Mouse (Mus musculus) cerebellum, adult 2 months (tissue): ENCODE measurements at regions not wholly inside any gene's neighbourhood (a gene's known extent, or its start where the extent isn't known, plus 50 kb on each side); places are given as distances from the start of the nearest gene placed in this dataset.

ENCODE experiments used
- CTCF ChIP-seq: fragments of 200-500 bp; IDR thresholded peaks from 2 replicates; pipeline ENCODE4 v1.5.1; 2011; ENCODE audit warnings: low read depth, mild to moderate bottlenecking, control low read depth, low read length, moderate library complexity, borderline replicate concordance; ENCODE audit not compliant: insufficient read depth
- POLR2A ChIP-seq: fragments of 200-500 bp; IDR thresholded peaks from 2 replicates; pipeline ENCODE4 v1.6.1; 2011; ENCODE audit warnings: low read length, control low read depth, borderline replicate concordance; ENCODE audit not compliant: insufficient read depth

- TF ChIP-seq POLR2A (no peak), CTCF (peak; percentile 65)
These were observed 1814.4 kb downstream of the 9330182O14Rik start for GRCm38 (mm10) chr15:41948347-41949093.
